Mouse (Mus musculus): Measurements from ENCODE around the gene Gm20388.

- TF ChIP-seq CTCF (conservative IDR thresholded peaks at IDR 0.05; ENCODE audit: insufficient read depth, insufficient read length, low read depth, low read length) = no peak
- no peak for TF ChIP-seq POLR2A (IDR thresholded peaks at IDR 0.05; ENCODE audit: low read depth, low read length)
Measured at GRCm38 (mm10) chr8:123005805-123006204, 3095.2 kb downstream of the Gm20388 start.

Measured in kidney, adult 2 months (tissue).